Mouse (Mus musculus) heart, adult 2 months (tissue): ENCODE measurements around the gene Mfn1.

Experiments
- CTCF ChIP-seq: fragments of 200-600 bp; IDR thresholded peaks from 2 replicates; pipeline ENCODE4 v1.8.1; 2022; ENCODE audit warnings: antibody characterized with exemption, mild to moderate bottlenecking, moderate library complexity
- POLR2A ChIP-seq: fragments of 200-500 bp; IDR thresholded peaks from 2 replicates; pipeline ENCODE4 v1.6.1; 2011; ENCODE audit warnings: mild to moderate bottlenecking, low read depth, low read length, control low read depth; ENCODE audit not compliant: insufficient read depth

GRCm38 (mm10) chr3:32615376-32615775 is 86.1 kb downstream of the Mfn1 start:
- no peak for TF ChIP-seq CTCF
- TF ChIP-seq POLR2A = no peak
